ENCODE assay signal across 9 mouse cellular contexts in genomic region chr3:129215241-129215750, GRCm38 (mm10). TPM values are rescaled to one million over a fixed set of nuclear protein-coding genes. Genes with fewer than 3 reads are reported as not detected.
DNase-seq lines count a peak whose midpoint lies in the region; ATAC-seq and TF ChIP-seq lines count a peak whose summit lies in the region.
"Had no signal": no experiment of that assay in that cellular context is flagged by ENCODE, and none has a peak within 500 bp of the region (broad histone marks: within the 10 kb centered on the region; RNA-seq: fewer than 3 reads in every experiment).

No protein-coding gene starts in this region.

- TF ChIP-seq POLR2A in brain, embryonic 14.5 days (IDR thresholded peaks at IDR 0.05; ENCODE audit: borderline replicate concordance, extremely low read depth, insufficient read depth, insufficient read length, poor library complexity, severe bottlenecking): no peak

- no peaks in the 10 kb centered on the region for H3K9me3 ChIP-seq in heart, embryonic 14.5 days (ENCODE audit: control insufficient read depth, low read length)
- H3K9me3 ChIP-seq in hindbrain, embryonic 13.5 days: no peaks in the 10 kb centered on the region
- no peaks in the 10 kb centered on the region for H3K9me3 ChIP-seq in midbrain, embryonic 16.5 days (replicated peaks; ENCODE audit: control insufficient read depth, low read length, poor library complexity, severe bottlenecking)

- intact Hi-C loops in heart, postnatal 14 days (cut with DNase I): loop anchor here (5.0 kb wide), 1 partner anchor 1583 kb away; the partner anchor contains the start of gene Neurog2

- H3K4me2 ChIP-seq in heart, embryonic 14.5 days (ENCODE audit: low read length): peak overlapping the region; percentile 96
- H3K4me2 ChIP-seq in hindbrain, embryonic 13.5 days: 0 out of 2 replicates have a peak overlapping the region, but pooled peaks have one; percentile 62
- no peak overlapping the region; the same call in 1 of the 2 replicates for H3K4me2 ChIP-seq in midbrain, embryonic 16.5 days (ENCODE audit: low read length)

- H3K4me1 ChIP-seq in heart, embryonic 14.5 days (ENCODE audit: control insufficient read depth in 2 of 2, insufficient read depth in 2 of 2, low read length in 2 of 2): peaks cover 3 to 17% of the 10 kb centered on the region in 2 experiments; a peak in 3 of 4 replicates
- peaks cover 16% of the 10 kb centered on the region for H3K4me1 ChIP-seq in hindbrain, embryonic 13.5 days (replicated peaks)
- peaks cover 4% of the 10 kb centered on the region; the same call in 1 of the 2 replicates for H3K4me1 ChIP-seq in midbrain, embryonic 16.5 days (ENCODE audit: control insufficient read depth, insufficient read depth, low read length)

- H3K4me3 ChIP-seq in heart, embryonic 14.5 days (ENCODE audit: control insufficient read depth in 1 of 2, insufficient read depth in 1 of 2, low read depth in 1 of 2, low read length in 2 of 2): peak overlapping the region; percentile 63 to 73
- H3K4me3 ChIP-seq in hindbrain, embryonic 13.5 days: 0 out of 2 replicates have a peak overlapping the region, but pooled peaks have one; percentile 7
- peak overlapping the region; percentile 26 for H3K4me3 ChIP-seq in midbrain, embryonic 16.5 days (ENCODE audit: low read depth, low read length)

- no peak for DNase-seq in heart, postnatal 14 days
- peak; percentile 37 for DNase-seq in brain, embryonic 14.5 days (ENCODE audit: low read depth)
- no peak for DNase-seq in spleen, postnatal 4 days (ENCODE audit: low spot score in 2 of 2)
- no peak for DNase-seq in layer of hippocampus, postnatal 10 days (ENCODE audit: low spot score in 2 of 2)
- DNase-seq in layer of hippocampus, adult 18-20 months (ENCODE audit: low spot score in 2 of 2): no peak
- DNase-seq: cerebellum, adult 18-20 months had no signal

- TF ChIP-seq CTCF in brain, embryonic 14.5 days (IDR thresholded peaks at IDR 0.05; ENCODE audit: borderline replicate concordance, extremely low read depth, insufficient read depth, insufficient read length): no peak

- no peaks in the 10 kb centered on the region for H3K36me3 ChIP-seq in heart, embryonic 14.5 days (ENCODE audit: control insufficient read depth, insufficient read depth, low read length)
- H3K36me3 ChIP-seq in hindbrain, embryonic 13.5 days: no peaks in the 10 kb centered on the region
- H3K36me3 ChIP-seq in midbrain, embryonic 16.5 days (ENCODE audit: control insufficient read depth, insufficient read depth, low read length): no peaks in the 10 kb centered on the region

- peaks cover 74% of the 10 kb centered on the region for H3K27me3 ChIP-seq in heart, embryonic 14.5 days (ENCODE audit: control insufficient read depth, insufficient read depth, low read length)
- H3K27me3 ChIP-seq in hindbrain, embryonic 13.5 days: peaks cover 93% of the 10 kb centered on the region
- peaks cover 32% of the 10 kb centered on the region for H3K27me3 ChIP-seq in midbrain, embryonic 16.5 days (ENCODE audit: control insufficient read depth, insufficient read depth, low read depth, low read length)

- ATAC-seq in heart, embryonic 14.5 days (ENCODE audit: insufficient number of reproducible peaks, insufficient read depth, low FRiP score, low read depth): no peak
- no peak for ATAC-seq in hindbrain, embryonic 13.5 days (ENCODE audit: low FRiP score)
- no peak for ATAC-seq in midbrain, embryonic 16.5 days

- peak overlapping the region; percentile 44 to 73; a peak in 2 of 4 replicates for H3K27ac ChIP-seq in heart, embryonic 14.5 days (replicated peaks in 1 of 2; ENCODE audit: control insufficient read depth in 1 of 2, insufficient read depth in 1 of 2, low read depth in 2 of 2, low read length in 2 of 2)
- H3K27ac ChIP-seq in hindbrain, embryonic 13.5 days: no peak overlapping the region
- H3K27ac ChIP-seq in midbrain, embryonic 16.5 days (ENCODE audit: low read length): no peak overlapping the region

- WGBS in heart, embryonic 14.5 days: under 1% methylated on average over 26 of the region's 26 CpGs
- under 1% methylated on average over 26 of the region's 26 CpGs for WGBS in hindbrain, embryonic 13.5 days
- under 1% methylated on average over 26 of the region's 26 CpGs for WGBS in midbrain, embryonic 16.5 days

- peak overlapping the region; percentile 73 for H3K9ac ChIP-seq in heart, embryonic 14.5 days (ENCODE audit: low read length)
- no peak overlapping the region for H3K9ac ChIP-seq in hindbrain, embryonic 13.5 days
- H3K9ac ChIP-seq in midbrain, embryonic 16.5 days (ENCODE audit: low read depth, low read length): no peak overlapping the region

RNA-seq across cellular contexts. Expression of gene Pitx2, which starts 15.6 kb away (rescaled TPM):
- 19.4 and 25.5 TPM in 2 replicates for polyA plus RNA-seq in heart, embryonic 14.5 days (2014; fragmentation: Nextera tagmentation; extraction: Ambion mirVana)
- under 1 TPM; 0.83 to 0.91 TPM for total RNA-seq in heart, postnatal 14 days (2021)
- polyA plus RNA-seq in brain, embryonic 14.5 days (2012; rRNA removed): 17.2 and 18.6 TPM in 2 replicates
- 2.1 and 2.6 TPM in 2 replicates for polyA plus RNA-seq in hindbrain, embryonic 13.5 days (2015; fragmentation: Nextera tagmentation; extraction: Ambion mirVana)
- 29.0 and 37.9 TPM in 2 replicates for polyA plus RNA-seq in midbrain, embryonic 16.5 days (2015; fragmentation: Nextera tagmentation; extraction: Ambion mirVana)
- not detected for total RNA-seq in layer of hippocampus, postnatal 10 days (2021)
- not detected for total RNA-seq in layer of hippocampus, adult 18-20 months (2021)

Comparison
In these comparisons a context has a peak if more than half of its experiments do, and no peak if none do; other contexts are left out.
1. H3K27ac ChIP-seq: peak in heart, embryonic 14.5 days (2 of 2); none in hindbrain, embryonic 13.5 days (single experiment) and midbrain, embryonic 16.5 days (single experiment).
2. H3K4me3 ChIP-seq: peak in every context shown above with its lines; median percentile 68 in heart, embryonic 14.5 days; 26 in midbrain, embryonic 16.5 days; 7 in hindbrain, embryonic 13.5 days.